Comparison of ENCODE assay signal across 29 mouse cellular contexts in the genomic region with DNA sequence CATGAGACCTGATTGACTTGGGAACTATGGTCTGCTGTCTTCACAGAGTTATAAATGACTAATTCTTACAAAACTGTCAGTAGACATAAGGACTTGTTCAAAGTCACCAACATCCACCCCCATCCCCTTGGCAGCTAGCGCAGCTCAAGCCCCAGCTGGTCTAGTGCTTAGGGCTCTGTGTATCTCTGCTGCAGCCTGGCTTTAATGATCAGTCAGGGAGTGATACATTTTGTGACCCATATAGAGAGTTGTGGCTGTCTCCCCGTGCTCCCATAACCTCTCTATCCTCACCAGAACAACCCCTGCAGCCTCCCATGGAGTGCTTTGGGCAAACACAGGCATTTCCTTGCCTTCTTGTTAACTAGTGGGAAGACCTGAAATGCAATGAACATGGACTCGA. TPM values are rescaled to one million over a fixed set of nuclear protein-coding genes. Genes with fewer than 3 reads are reported as not detected.
DNase-seq lines count a peak whose midpoint lies in the region; ATAC-seq lines count a peak whose summit lies in the region.
"Had no signal": no experiment of that assay in that cellular context is flagged by ENCODE, and none has a peak within 500 bp of the region (broad histone marks: within the 10 kb centered on the region; RNA-seq: fewer than 3 reads in every experiment).

No protein-coding gene starts in this region.

- no peak overlapping the region for H3K4me2 ChIP-seq in lung, embryonic 16.5 days (ENCODE audit: low read depth, low read length)
- no peak overlapping the region for H3K4me2 ChIP-seq in midbrain, embryonic 16.5 days (ENCODE audit: low read length)

- H3K9ac ChIP-seq in lung, embryonic 16.5 days (ENCODE audit: low read length): no peak overlapping the region
- no peak overlapping the region for H3K9ac ChIP-seq in midbrain, embryonic 16.5 days (ENCODE audit: low read depth, low read length)
- H3K9ac ChIP-seq: forebrain, postnatal 0 days had no signal

- H3K4me1 ChIP-seq in lung, embryonic 16.5 days (replicated peaks; ENCODE audit: control insufficient read depth, insufficient read depth, low read length): no peaks in the 10 kb centered on the region
- no peaks in the 10 kb centered on the region for H3K4me1 ChIP-seq in midbrain, embryonic 16.5 days (ENCODE audit: control insufficient read depth, insufficient read depth, low read length)
- H3K4me1 ChIP-seq: forebrain, embryonic 10.5 days; hindbrain, embryonic 10.5 days; midbrain, embryonic 10.5 days had no signal

- DNase-seq in layer of hippocampus, adult 11-12 months (ENCODE audit: low spot score): peak; percentile 56
- DNase-seq in layer of hippocampus, postnatal 10 days (ENCODE audit: low spot score in 2 of 2): no peak
- DNase-seq in lung, postnatal 36 days: no peak
- DNase-seq in frontal cortex, postnatal 36 days (ENCODE audit: low spot score in 2 of 2): peak; percentile 35 to 39
- DNase-seq in lung, postnatal 10 days: peak; percentile 56
- DNase-seq: adrenal gland, postnatal 14 days; cerebellum, adult 11 months; cerebellum, postnatal 25 days; forebrain, postnatal 0 days; gastrocnemius, postnatal 14 days; liver; retina, postnatal 1 day; thymus, postnatal 36 days had no signal

- no peak overlapping the region for H3K27ac ChIP-seq in lung, embryonic 16.5 days (ENCODE audit: low read length)
- H3K27ac ChIP-seq in midbrain, embryonic 16.5 days (ENCODE audit: low read length): no peak overlapping the region
- H3K27ac ChIP-seq: forebrain, embryonic 10.5 days; hindbrain, embryonic 10.5 days; hindbrain, postnatal 0 days; macrophage; midbrain, embryonic 10.5 days had no signal

- peak; percentile 82 for ATAC-seq in lung, embryonic 16.5 days (ENCODE audit: low read depth)
- ATAC-seq in midbrain, embryonic 16.5 days: no peak
- ATAC-seq: forebrain, postnatal 0 days; hindbrain, postnatal 0 days; intestine, postnatal 0 days had no signal

- WGBS in lung, embryonic 16.5 days: 61% methylated on average over 3 of the region's 3 CpGs
- 91% methylated on average over 3 of the region's 3 CpGs for WGBS in midbrain, embryonic 16.5 days

- H3K27me3 ChIP-seq in lung, embryonic 16.5 days (ENCODE audit: control insufficient read depth, insufficient read depth, low read depth, low read length): no peaks in the 10 kb centered on the region
- no peaks in the 10 kb centered on the region for H3K27me3 ChIP-seq in midbrain, embryonic 16.5 days (ENCODE audit: control insufficient read depth, insufficient read depth, low read depth, low read length)
- H3K27me3 ChIP-seq: CH12.LX had no signal

- H3K4me3 ChIP-seq in lung, embryonic 16.5 days (ENCODE audit: low read length): no peak overlapping the region
- no peak overlapping the region for H3K4me3 ChIP-seq in midbrain, embryonic 16.5 days (ENCODE audit: low read depth, low read length)
- H3K4me3 ChIP-seq: forebrain, embryonic 10.5 days; hindbrain, embryonic 10.5 days; midbrain, embryonic 10.5 days had no signal

- H3K36me3 ChIP-seq in lung, embryonic 16.5 days (ENCODE audit: control insufficient read depth, insufficient read depth, low read length): no peaks in the 10 kb centered on the region
- H3K36me3 ChIP-seq in midbrain, embryonic 16.5 days (ENCODE audit: control insufficient read depth, insufficient read depth, low read length): no peaks in the 10 kb centered on the region
- H3K36me3 ChIP-seq: forebrain, embryonic 10.5 days; hindbrain, embryonic 10.5 days; midbrain, embryonic 10.5 days had no signal

- no peaks in the 10 kb centered on the region; the same call in 1 of the 2 replicates for H3K9me3 ChIP-seq in lung, embryonic 16.5 days (ENCODE audit: control insufficient read depth, low read length)
- peaks cover 11% of the 10 kb centered on the region; the same call in 1 of the 2 replicates for H3K9me3 ChIP-seq in midbrain, embryonic 16.5 days (replicated peaks; ENCODE audit: control insufficient read depth, low read length, poor library complexity, severe bottlenecking)

RNA-seq across cellular contexts. Expression of gene Gm21750, which starts 40.1 kb away (rescaled TPM):
- total RNA-seq in layer of hippocampus, postnatal 10 days (2021): not detected
- polyA plus RNA-seq in lung, embryonic 16.5 days (2015; fragmentation: Nextera tagmentation; extraction: Ambion mirVana): not detected in 2 replicates
- polyA plus RNA-seq in midbrain, embryonic 16.5 days (2015; fragmentation: Nextera tagmentation; extraction: Ambion mirVana): not detected in 2 replicates
- total RNA-seq: adrenal gland, postnatal 14 days; CH12.LX; forebrain, postnatal 0 days; gastrocnemius, postnatal 14 days; hindbrain, postnatal 0 days; left cerebral cortex, postnatal 36 days; MEL had no signal
- polyA plus RNA-seq: forebrain, embryonic 10.5 days; forebrain, postnatal 0 days; heart, postnatal 0 days; hindbrain, embryonic 10.5 days; hindbrain, postnatal 0 days; intestine, postnatal 0 days; kidney, embryonic 16.5 days; large intestine, adult 2 months; macrophage; midbrain, embryonic 10.5 days; spleen, adult 2 months; stomach, embryonic 14.5 days had no signal

Comparison
In these comparisons a context has a peak if more than half of its experiments do, and no peak if none do; other contexts are left out.
1. DNase-seq: peak in layer of hippocampus, adult 11-12 months (single experiment), frontal cortex, postnatal 36 days (2 of 2) and lung, postnatal 10 days (single experiment); none in layer of hippocampus, postnatal 10 days (0 of 2) and lung, postnatal 36 days (single experiment).